Mouse (Mus musculus): Measurements from ENCODE around the gene Tti1.

Tti1 gene

GRCm38 (mm10) chr2:158037571-158037970 lies 9.3 kb upstream of the Tti1 start:
- no peak for DNase-seq

DNA sequence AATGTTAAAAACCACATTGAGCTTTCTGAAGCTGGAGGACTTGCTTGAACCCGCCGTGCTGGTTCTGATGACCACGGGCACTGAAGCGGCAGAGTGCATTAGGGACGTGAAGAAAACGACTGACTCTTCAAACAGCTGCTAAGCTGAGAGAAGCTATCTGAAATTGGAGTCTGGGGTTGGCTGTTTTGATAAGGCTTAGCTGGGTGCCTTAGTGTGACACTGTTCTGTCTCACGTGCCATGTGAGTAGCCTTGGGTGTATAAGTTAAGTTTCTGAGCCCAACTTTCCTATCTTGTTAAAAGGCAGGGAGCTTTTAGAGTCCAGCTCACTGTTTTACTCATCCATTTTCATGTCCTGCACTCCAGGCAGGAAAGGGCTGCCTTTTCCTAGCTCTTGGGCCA lies 8.7 kb upstream of the Tti1 start:
- no peak for DNase-seq

- DNase-seq: no peak
Measured at GRCm38 (mm10) chr2:158036408-158036807, 8.2 kb upstream of the Tti1 start.

DNA sequence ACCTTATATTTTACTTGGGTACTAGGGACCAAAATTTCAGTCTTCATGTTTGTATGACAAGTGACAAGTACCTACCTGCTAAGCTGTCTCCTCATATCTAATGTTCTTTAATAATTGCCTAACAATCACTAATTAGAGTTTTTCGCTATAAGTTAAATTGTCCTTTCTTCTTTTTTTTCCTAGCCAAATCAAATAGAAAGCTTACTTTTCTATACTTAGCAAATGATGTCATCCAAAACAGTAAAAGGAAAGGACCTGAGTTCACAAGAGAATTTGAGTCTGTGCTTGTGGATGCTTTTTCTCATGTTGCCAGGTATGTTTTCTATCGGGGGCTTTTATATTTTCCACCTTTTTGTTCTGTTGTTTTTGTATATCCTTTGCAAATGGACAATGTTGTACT lies 7.6 kb upstream of the Tti1 start:
- DNase-seq: no peak

- peak in 1 of 2 experiments; percentile 18 for DNase-seq
Measured at GRCm38 (mm10) chr2:158030007-158030406, 1.8 kb upstream of the Tti1 start.

- DNase-seq: no peak
Measured at GRCm38 (mm10) chr2:158027855-158028353, 329 bp downstream of the Tti1 start.

DNA sequence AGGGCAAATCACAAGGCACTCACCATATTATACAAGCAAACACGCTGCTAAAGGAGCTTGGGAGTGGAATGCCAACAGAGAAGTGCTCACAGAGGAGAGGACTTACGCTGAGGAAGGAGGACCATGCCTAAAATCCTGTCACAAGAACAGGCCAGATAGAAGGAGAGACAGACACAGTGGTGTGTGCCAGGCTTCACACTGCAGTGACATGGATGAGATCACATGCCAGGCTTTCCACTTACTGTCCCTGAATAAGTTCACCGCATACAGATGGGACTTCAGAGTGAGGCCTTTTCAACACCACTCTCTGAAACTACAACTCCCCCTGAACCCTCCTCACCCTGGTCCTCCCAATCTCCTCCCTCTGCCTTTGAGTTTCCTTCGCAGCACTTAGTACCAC lies 10.9 kb downstream of the Tti1 start:
- DNase-seq: peak in 1 of 2 experiments; percentile 24

DNA sequence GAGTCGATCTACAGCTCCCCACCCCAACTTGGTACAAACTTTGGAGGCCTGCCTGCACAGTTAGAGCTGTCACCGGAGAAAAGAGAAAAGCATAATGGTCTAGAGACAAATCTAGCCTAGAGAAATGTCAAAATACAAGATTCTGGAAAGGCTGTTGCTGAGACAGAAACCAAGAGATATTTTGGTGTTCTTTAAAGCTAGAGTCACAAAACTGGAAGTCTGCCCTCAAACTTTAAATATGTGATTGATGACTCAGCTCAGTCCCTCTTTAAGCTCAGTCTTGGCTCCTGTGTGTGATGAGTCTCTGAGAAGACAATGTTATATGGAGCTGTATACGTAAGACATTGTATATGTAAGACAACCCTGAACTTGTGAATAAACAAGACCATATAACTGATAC lies 15.6 kb downstream of the Tti1 start:
- no peak for DNase-seq

DNA sequence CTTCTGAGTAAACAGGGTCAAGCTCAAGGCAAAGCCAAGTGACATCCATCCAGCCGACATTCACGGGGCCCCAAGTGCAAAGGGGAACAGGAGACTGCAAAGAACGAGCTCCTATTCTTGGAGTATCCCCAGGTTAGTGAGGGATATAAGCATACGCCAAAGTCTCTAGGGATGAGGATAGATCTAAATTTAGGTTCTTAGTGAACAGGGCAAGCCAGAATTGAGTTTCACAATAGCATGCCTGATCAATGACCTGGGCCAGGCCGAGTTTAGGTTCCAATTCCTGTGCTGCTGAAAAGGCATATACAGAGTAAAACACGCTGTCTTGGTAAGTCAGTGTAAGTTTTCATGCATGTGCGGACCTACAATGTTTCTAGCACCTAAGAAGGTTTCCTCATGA lies 18.9 kb downstream of the Tti1 start:
- DNase-seq: no peak

DNA sequence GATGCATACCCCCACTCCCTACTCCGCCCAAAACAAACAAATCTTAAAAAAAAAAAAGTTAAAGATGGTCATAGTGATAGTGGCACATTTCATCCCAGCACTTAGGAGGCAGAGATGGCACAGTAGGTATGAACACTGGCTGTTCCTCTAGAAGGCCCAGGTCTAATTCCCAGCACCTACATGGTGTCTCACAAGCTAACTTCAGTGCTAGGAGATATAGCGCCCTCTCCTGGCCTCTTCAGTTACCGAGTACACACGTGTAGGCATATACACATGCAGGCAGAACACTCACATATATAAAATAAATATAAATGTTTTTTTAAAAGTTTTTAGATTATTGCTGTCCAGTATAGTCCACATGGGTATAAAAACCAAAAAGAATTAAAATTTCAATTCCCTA lies 22.6 kb downstream of the Tti1 start:
- DNase-seq: no peak

- peak; percentile 36 to 66 for DNase-seq
Measured at GRCm38 (mm10) chr2:158004620-158005019, 23.6 kb downstream of the Tti1 start.

GRCm38 (mm10) chr2:157998817-157999216 lies 29.4 kb downstream of the Tti1 start:
- DNase-seq: no peak

DNA sequence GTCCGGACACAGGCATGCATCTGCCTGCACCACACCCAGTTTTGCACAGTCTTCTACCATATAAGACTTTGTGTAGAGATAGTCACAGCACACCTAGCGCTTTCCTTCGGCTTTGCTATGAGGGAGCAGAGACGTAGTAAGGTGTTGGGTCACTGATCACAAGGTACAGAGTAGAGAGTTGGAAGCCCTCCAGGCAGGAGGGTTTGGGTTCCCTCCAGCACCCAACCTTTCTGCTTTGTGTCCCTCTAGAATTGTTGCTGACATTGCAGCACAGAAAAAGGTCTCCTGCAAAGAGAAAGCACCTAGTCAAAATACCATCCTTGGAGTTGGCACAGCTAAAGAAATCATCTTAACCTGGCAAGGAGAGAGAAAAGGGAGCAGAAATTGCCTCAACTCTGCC lies 35.7 kb downstream of the Tti1 start:
- DNase-seq: no peak

DNA sequence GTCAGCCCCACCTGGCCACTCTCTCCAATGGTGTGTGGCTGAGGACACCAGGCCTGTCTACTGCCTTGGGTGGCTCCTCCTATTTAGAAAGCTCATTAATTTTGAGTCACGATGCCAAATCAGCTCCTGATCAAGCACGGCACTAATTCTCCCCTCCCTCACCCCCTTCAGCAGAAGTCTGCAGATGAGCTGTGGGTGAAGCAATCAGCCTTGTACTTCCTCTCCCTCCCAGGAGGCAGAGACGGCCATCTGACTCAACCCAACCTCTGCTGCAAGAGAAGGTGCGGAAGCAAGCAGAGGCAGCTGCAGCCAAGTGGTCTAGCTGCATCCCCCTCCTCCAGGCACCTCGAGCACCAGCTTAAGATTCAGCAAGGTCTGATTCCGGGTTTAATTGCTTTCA lies 37.2 kb downstream of the Tti1 start:
- no peak for DNase-seq

- no peak for DNase-seq
Measured at GRCm38 (mm10) chr2:157989946-157990345, 38.3 kb downstream of the Tti1 start.

- DNase-seq: no peak
Measured at GRCm38 (mm10) chr2:157988416-157989190, 39.6 kb downstream of the Tti1 start.

- no peak for DNase-seq
Measured at GRCm38 (mm10) chr2:157986235-157986634, 42.0 kb downstream of the Tti1 start.

- DNase-seq: no peak
Measured at GRCm38 (mm10) chr2:157985611-157986010, 42.6 kb downstream of the Tti1 start.

DNA sequence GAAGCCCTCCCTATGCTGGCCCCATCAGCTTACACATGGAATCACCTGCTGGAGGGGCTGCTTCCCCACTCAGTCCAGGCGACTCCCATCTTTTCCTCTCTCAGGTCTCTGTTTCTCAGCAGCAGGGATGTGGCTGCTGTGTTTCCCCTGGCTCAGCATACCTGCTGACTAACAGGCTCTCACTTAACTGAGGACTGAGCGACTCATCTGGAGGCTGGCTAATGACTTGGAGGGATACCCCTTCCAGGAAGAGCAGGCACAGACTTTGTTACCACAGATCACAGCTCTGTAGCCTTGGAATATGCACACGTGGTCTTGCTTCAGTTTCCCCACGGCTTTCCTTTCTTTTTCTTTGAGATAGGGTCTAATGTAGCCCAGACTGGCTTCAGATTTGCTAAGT lies 45.0 kb downstream of the Tti1 start:
- DNase-seq: no peak

- peak; percentile 45 to 68 for DNase-seq
Measured at GRCm38 (mm10) chr2:157982727-157983126, 45.5 kb downstream of the Tti1 start.

GRCm38 (mm10) chr2:157979241-157979640 lies 49.0 kb downstream of the Tti1 start:
- DNase-seq: no peak

DNA sequence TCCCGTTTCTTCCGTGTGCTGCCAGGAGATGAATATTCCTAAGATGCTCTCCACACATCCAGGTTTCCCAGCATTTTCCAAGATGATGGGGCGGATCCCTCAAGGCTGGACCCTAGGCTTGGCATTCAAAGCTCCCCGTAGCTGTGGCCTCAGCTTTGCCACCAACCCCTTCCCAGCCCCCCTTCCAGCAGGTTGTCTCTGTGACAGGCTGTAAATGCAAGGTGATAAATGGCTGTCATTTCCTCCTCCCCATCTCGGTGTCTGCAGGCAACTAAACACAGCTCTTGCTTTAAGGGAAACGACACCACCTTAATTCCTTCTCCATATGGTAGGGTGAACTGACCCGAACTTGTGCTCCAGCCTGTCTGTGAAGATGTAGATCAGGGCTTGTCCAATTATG lies 52.6 kb downstream of the Tti1 start:
- no peak for DNase-seq

- no peak for DNase-seq
Measured at GRCm38 (mm10) chr2:157974604-157975501, 53.4 kb downstream of the Tti1 start.

DNA sequence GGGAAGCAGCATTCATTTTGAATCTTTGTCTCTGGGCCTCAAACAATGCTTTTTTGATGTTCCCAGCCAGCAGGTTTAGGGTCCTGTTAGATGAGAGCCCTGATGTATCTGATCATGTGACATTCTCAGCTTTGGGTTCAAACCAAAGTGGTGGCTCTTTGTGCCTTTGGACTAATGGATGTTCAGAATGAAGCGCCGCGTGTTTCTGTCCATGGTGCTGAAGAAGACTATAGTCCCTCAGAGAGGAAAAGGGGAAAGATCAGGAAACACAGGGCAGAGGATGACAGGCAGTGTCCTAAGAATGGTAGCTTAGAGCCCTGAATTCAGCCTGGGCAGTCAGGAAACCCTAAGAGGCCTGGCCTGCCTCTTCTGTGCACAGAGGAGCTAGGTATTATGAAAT lies 57.6 kb downstream of the Tti1 start:
- peak; percentile 11 to 15 for DNase-seq
